Mouse (Mus musculus) brain, embryonic 14.5 days (tissue): ENCODE results near the gene Ddit4.

Experiments
- CTCF ChIP-seq: fragments of 200-500 bp; IDR thresholded peaks from 2 replicates; pipeline ENCODE4 v1.5.1; 2012; ENCODE audit warnings: inconsistent platforms, mild to moderate bottlenecking, moderate library complexity, borderline replicate concordance; ENCODE audit not compliant: insufficient read depth, insufficient read length; ENCODE audit errors: extremely low read depth
- POLR2A ChIP-seq: fragments of 200-500 bp; IDR thresholded peaks from 2 replicates; pipeline ENCODE4 v1.6.1; 2012; ENCODE audit warnings: mild to moderate bottlenecking, inconsistent platforms, borderline replicate concordance; ENCODE audit not compliant: poor library complexity, insufficient read depth, insufficient read length, severe bottlenecking; ENCODE audit errors: extremely low read depth

DNA sequence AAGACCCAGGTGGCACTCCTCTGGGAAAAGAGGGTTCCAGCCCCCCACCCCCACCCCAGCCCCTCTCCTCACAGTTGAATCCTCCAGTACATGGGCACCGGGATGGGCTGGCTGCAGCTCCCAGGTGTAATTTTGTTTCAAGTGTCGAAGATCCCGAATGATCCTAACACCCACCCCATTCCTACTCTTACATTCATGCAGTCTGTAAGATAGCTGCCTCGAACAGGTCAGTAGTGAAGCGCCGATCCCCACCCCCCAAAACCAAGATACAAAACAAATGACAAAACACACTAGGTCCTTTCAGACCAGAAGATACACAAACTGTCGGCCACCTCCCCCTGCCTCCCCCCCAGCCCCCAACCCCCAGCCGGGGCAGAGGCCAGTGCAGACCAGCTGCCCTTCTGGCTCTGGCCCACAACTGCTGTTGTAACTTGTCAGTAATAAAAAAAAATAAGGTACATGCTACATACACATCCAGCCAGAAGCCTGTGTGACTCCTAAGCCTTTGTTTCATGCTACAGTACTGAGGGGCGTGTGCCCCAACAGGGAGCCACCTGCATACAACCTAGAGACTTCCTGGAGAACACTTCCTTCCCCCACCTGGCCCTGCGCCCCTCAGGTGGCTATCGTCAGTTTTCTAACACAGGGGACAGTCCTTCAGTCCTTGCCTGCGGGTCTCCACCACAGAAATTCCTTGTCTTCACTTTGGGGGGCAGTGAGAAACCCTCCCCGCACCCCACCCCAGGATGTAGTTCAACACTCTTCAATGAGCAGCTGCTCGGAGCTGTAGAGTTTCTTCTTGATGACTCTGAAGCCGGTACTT is 1.6 kb downstream of the Ddit4 start:
- TF ChIP-seq POLR2A = no peak
- TF ChIP-seq CTCF = no peak
